Mouse (Mus musculus) B cell, adult 67 days (primary cell): Measurements from ENCODE around the gene Sh2b3. TPM values are rescaled to one million over a fixed set of nuclear protein-coding genes. Genes with fewer than 3 reads are reported as not detected.

Source experiments
- total RNA-seq, 2 experiments: library from RNA; stranded (reverse); gene quantifications; 4 replicates each; pipeline ENCODE4 v1.2.4; 2023

The Sh2b3 gene
- 100 to 1,000 TPM; 178 to 188 TPM for total RNA-seq

DNA sequence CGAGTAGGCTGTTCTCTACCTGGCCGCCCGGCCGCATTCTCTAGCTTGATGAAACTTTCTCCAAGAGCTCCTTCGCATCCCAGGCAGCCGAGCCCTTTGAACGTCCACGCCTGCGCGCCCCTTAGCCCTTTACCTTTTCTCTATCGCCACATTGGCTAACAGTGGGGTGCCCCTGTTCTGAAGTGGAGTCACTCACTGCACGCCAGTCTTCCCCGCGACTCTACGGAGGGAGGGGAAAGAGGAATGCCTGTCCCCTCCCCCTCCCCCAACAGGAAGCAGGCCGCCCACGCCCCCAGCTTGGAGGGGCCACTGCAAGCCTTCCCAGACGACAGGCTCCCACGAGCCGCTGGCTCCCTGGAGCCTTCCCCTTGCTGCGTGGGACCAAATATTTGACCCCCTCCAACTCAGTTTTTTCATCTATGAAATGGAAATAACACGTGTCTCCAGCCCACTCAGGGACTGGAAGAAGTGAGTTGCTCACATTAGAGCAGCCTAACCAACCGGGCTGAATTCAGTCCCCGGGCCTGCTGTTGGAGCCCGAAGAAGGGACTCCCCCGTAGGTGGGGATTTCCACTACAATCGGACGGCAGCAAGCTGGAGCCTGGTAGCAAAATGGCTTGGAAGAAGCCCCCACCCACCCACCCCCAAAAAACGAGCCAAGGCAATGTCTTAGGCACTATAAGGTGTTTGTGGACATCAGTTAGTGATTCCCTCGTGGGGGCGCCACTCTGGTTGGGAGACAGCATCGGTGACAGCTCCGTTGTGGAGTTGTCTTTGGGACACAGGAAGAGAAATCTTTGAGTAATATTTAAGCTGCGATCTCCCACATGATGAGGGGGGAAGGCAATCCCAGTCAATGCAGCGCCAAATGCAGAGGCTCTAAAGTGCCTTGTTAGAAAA lies at the start of gene Sh2b3:
Sh2b3 (minus strand) TSS at position 206 of the 900 bp plus-strand sequence.

GRCm38 (mm10) chr5:121848743-121849142 lies 11.3 kb upstream of the Sh2b3 start, which contains the start of gene Pheta1:
Gene Pheta1 (plus strand): TSS chr5:121848984.

Other genes with a start within 250 kb of the Sh2b3 start
- gene Aldh2, start 243.8 kb downstream of the Sh2b3 start, total RNA-seq = 100 to 1,000 TPM; 342 to 400 TPM
- gene Acad12, start 218.7 kb downstream of the Sh2b3 start, total RNA-seq = 10 to 100 TPM; 10.0 to 12.3 TPM
- gene Acad10, start 177.1 kb downstream of the Sh2b3 start, total RNA-seq = 10 to 100 TPM in 1 of 2 experiments, 1 to 10 TPM in 1; 9.8 to 11.0 TPM
- 10 to 100 TPM; 96.3 to 97.6 TPM for gene Brap, start 177.1 kb downstream of the Sh2b3 start, total RNA-seq
- gene Atxn2, start 126.3 kb downstream of the Sh2b3 start, total RNA-seq = 10 to 100 TPM; 93.0 to 98.2 TPM
- 1 to 10 TPM; 2.3 to 2.6 TPM for gene Pheta1, start 11.3 kb upstream of the Sh2b3 start, total RNA-seq
- not detected for gene Cux2, start 212.5 kb upstream of the Sh2b3 start, total RNA-seq